Mouse (Mus musculus) testis, adult 2 months (tissue): ENCODE data around the gene Fam217b.

Experiments
- CTCF ChIP-seq: fragments of 200-500 bp; IDR thresholded peaks from 2 replicates; pipeline ENCODE4 v1.5.1; 2012; ENCODE audit warnings: low read depth, mild to moderate bottlenecking, inconsistent platforms, low read length, moderate library complexity; ENCODE audit not compliant: control insufficient read depth, insufficient read depth, insufficient replicate concordance
- POLR2A ChIP-seq: fragments of 200-500 bp; IDR thresholded peaks from 2 replicates; pipeline ENCODE4 v1.6.1; 2012; ENCODE audit warnings: low read depth, mild to moderate bottlenecking, inconsistent platforms, low read length, moderate library complexity; ENCODE audit not compliant: control insufficient read depth

DNA sequence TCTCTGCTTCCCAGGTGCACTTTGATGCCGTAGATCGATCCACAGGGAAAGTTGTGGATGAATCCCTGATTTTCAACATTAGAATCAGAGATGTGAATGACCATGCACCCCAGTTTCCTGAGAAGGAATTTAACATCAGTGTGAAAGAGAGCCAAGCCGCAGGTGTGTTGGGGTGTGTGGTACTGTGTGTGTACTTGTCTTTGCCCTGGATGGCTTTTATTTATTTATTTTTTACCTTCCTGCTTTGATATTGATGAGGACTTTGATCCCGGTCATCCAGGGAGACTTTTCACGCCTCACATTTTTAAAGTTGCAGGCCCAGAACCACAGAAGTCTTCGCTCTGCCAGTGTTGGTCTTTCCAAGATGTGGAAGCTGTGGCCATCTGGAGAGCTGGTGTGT is 43.1 kb downstream of the Fam217b start:
- TF ChIP-seq POLR2A (no peak), CTCF (no peak)
